Mouse (Mus musculus): ENCODE measurements around the gene Olfr25. TPM values are rescaled to one million over a fixed set of nuclear protein-coding genes. Genes with fewer than 3 reads are reported as not detected.

Olfr25 gene
- not detected for total RNA-seq (2021)
- long read RNA-seq, experiment 1: 0 reads
- long read RNA-seq, experiment 2: 0 reads

GRCm38 (mm10) chr9:38328760-38329159, at the start of gene Olfr25:
Olfr25 (plus strand) TSS chr9:38329060.
- DNase-seq: no peak
- intact Hi-C loops (cut with DNase I): no loop called here

- intact Hi-C loops (cut with DNase I): no loop called here
- DNase-seq: no peak
Observed at GRCm38 (mm10) chr9:38290807-38291206, 38.1 kb upstream of the Olfr25 start, which contains the start of gene Olfr896-ps1. Olfr896-ps1 (plus strand) TSS chr9:38291107.

- intact Hi-C loops (cut with DNase I): no loop called here
- no peak for DNase-seq
Observed at GRCm38 (mm10) chr9:38348111-38348510, 19.3 kb downstream of the Olfr25 start, which contains the start of gene Olfr898. Olfr898 (plus strand) TSS chr9:38348411.

DNA sequence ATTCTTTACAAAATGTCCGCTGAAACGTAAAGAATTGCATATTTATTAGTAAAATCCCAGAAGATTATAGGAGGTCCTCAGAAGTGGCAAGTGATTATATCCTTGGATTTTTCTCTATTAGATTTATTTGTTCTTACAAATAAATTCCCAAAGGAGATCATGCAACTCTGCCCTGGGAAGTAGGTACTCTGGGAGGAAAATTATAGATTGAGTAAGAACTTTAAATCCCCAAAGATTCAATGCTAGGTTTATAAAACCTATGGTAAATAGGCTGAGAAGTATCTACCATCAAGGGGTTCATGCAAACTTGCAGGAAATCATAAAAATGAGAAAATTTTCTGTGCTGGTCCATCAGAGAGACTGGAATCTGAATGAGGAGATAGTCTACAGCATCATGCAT, 37.7 kb downstream of the Olfr25 start, which contains the start of gene Olfr250:
Gene Olfr250, plus strand, starts transcription at position 301 of the 400 bp plus-strand sequence.
- DNase-seq: no peak
- intact Hi-C loops (cut with DNase I): no loop called here

GRCm38 (mm10) chr9:38376786-38377185, 47.9 kb downstream of the Olfr25 start, which contains the start of gene Olfr251:
Olfr251 (plus strand) TSS chr9:38377086.
- intact Hi-C loops (cut with DNase I): no loop called here
- DNase-seq: no peak

Other genes starting within 250 kb of the Olfr25 start
- gene Olfr887, start 245.0 kb upstream of the Olfr25 start, total RNA-seq (2021): not detected
- not detected for gene Olfr888, start 220.9 kb upstream of the Olfr25 start, total RNA-seq (2021)
- gene Olfr889, start 213.9 kb upstream of the Olfr25 start, total RNA-seq (2021): not detected
- gene Olfr890, start 186.5 kb upstream of the Olfr25 start, total RNA-seq (2021): not detected
- gene Olfr891, start 148.2 kb upstream of the Olfr25 start, total RNA-seq (2021): not detected
- not detected for gene Olfr893, start 120.7 kb upstream of the Olfr25 start, total RNA-seq (2021)
- not detected for gene Olfr894, start 111.0 kb upstream of the Olfr25 start, total RNA-seq (2021)
- gene Olfr143, start 76.3 kb upstream of the Olfr25 start, total RNA-seq (2021): not detected
- gene Olfr895, start 61.2 kb upstream of the Olfr25 start, total RNA-seq (2021): not detected
- not detected for gene Olfr896-ps1, start 38.0 kb upstream of the Olfr25 start, total RNA-seq (2021)
- not detected for gene Olfr898, start 19.4 kb downstream of the Olfr25 start, total RNA-seq (2021)
- gene Olfr250, start 37.8 kb downstream of the Olfr25 start, total RNA-seq (2021): not detected
- gene Olfr251, start 48.0 kb downstream of the Olfr25 start, total RNA-seq (2021): not detected
- not detected for gene Olfr147, start 72.6 kb downstream of the Olfr25 start, total RNA-seq (2021)
- gene Olfr901, start 100.4 kb downstream of the Olfr25 start, total RNA-seq (2021): not detected
- gene Olfr902, start 118.6 kb downstream of the Olfr25 start, total RNA-seq (2021): not detected
- gene Olfr904, start 134.1 kb downstream of the Olfr25 start, total RNA-seq (2021): not detected
- gene Olfr905, start 142.0 kb downstream of the Olfr25 start, total RNA-seq (2021): not detected
- not detected for gene Olfr906, start 158.0 kb downstream of the Olfr25 start, total RNA-seq (2021)
- gene Olfr907, start 166.7 kb downstream of the Olfr25 start, total RNA-seq (2021): not detected
- not detected for gene Olfr911-ps1, start 192.5 kb downstream of the Olfr25 start, total RNA-seq (2021)
- not detected for gene Olfr910, start 208.8 kb downstream of the Olfr25 start, total RNA-seq (2021)

Data from heart, postnatal 14 days (tissue).